In genomic region chr2:137138063-137138462, GRCm38 (mm10) we compare ENCODE assay signal across 35 mouse cellular contexts.
"Had no signal": no experiment of that assay in that cellular context is flagged by ENCODE, and none has a peak within 500 bp of the region (broad histone marks: within the 10 kb centered on the region; RNA-seq: fewer than 3 reads in every experiment).

No protein-coding gene starts in this region.

- DNase-seq: heart, adult 2 months; heart, postnatal 10 days; heart, postnatal 14 days; heart, postnatal 36 days; heart, postnatal 4 days; kidney, adult 11 months; kidney, adult 18-20 months; kidney, adult 2 months; kidney, adult 8-10 months; kidney, adult 9 months; kidney, postnatal 10 days; kidney, postnatal 14 days; kidney, postnatal 25 days; kidney, postnatal 36 days; kidney, postnatal 4 days; layer of hippocampus, adult 9-11 months had no signal

- ATAC-seq: hindbrain, embryonic 16.5 days; hindbrain, postnatal 0 days; inflammation-experienced regulatory T-cells, adult 6 months; intestine, embryonic 15.5 days; intestine, embryonic 16.5 days; intestine, postnatal 0 days had no signal

- H3K36me3 ChIP-seq: heart, embryonic 10.5 days; heart, embryonic 12.5 days; heart, embryonic 13.5 days; heart, embryonic 15.5 days; hindbrain, embryonic 10.5 days; hindbrain, embryonic 12.5 days; hindbrain, embryonic 13.5 days; hindbrain, embryonic 15.5 days; intestine, embryonic 15.5 days; kidney, embryonic 15.5 days had no signal

- H3K27me3 ChIP-seq: heart, embryonic 12.5 days; heart, embryonic 13.5 days; hindbrain, embryonic 12.5 days; hindbrain, embryonic 13.5 days; hindbrain, embryonic 15.5 days; intestine, embryonic 15.5 days; kidney, embryonic 15.5 days had no signal

- H3K4me1 ChIP-seq: heart, embryonic 10.5 days; heart, embryonic 15.5 days; hindbrain, embryonic 10.5 days; hindbrain, embryonic 12.5 days; hindbrain, embryonic 13.5 days; hindbrain, embryonic 15.5 days; intestine, embryonic 15.5 days had no signal

- H3K4me2 ChIP-seq: heart, embryonic 11.5 days; heart, embryonic 12.5 days; heart, embryonic 13.5 days; heart, embryonic 15.5 days; hindbrain, embryonic 12.5 days; hindbrain, embryonic 13.5 days; hindbrain, embryonic 14.5 days; hindbrain, embryonic 15.5 days; intestine, embryonic 15.5 days; kidney, embryonic 15.5 days had no signal

- H3K27ac ChIP-seq: heart, adult 2 months; heart, embryonic 10.5 days; heart, embryonic 13.5 days; heart, embryonic 15.5 days; hindbrain, embryonic 10.5 days; hindbrain, embryonic 12.5 days; hindbrain, embryonic 13.5 days; hindbrain, embryonic 14.5 days; hindbrain, embryonic 15.5 days; hindbrain, postnatal 0 days; intestine, embryonic 15.5 days; kidney, postnatal 0 days; layer of hippocampus, adult 2 months had no signal

- H3K9ac ChIP-seq: heart, embryonic 12.5 days; heart, embryonic 13.5 days; heart, embryonic 15.5 days; hindbrain, embryonic 12.5 days; hindbrain, embryonic 13.5 days; hindbrain, embryonic 14.5 days; hindbrain, embryonic 15.5 days; intestine, embryonic 15.5 days; kidney, embryonic 15.5 days had no signal

- H3K4me3 ChIP-seq: heart, adult 2 months; heart, embryonic 10.5 days; heart, embryonic 12.5 days; heart, embryonic 13.5 days; heart, embryonic 15.5 days; hindbrain, embryonic 10.5 days; hindbrain, embryonic 12.5 days; hindbrain, embryonic 13.5 days; hindbrain, embryonic 15.5 days; intestine, embryonic 15.5 days; kidney, embryonic 15.5 days; layer of hippocampus, adult 2 months had no signal

- H3K9me3 ChIP-seq: heart, embryonic 10.5 days; heart, embryonic 12.5 days; heart, embryonic 13.5 days; heart, embryonic 15.5 days; hindbrain, embryonic 10.5 days; hindbrain, embryonic 12.5 days; hindbrain, embryonic 13.5 days; hindbrain, embryonic 15.5 days; intestine, embryonic 15.5 days; kidney, embryonic 15.5 days had no signal
